Mouse (Mus musculus): ENCODE measurements at regions not wholly inside any gene's neighbourhood (a gene's known extent, or its start where the extent isn't known, plus 50 kb on each side); places are given as distances from the start of the nearest gene placed in this dataset.

GRCm38 (mm10) chr11:45058658-45059057 is 441.5 kb downstream of the Ebf1 start:
- in situ Hi-C loops (cut with MboI; ENCODE audit: low sequenced_read_pairs): no loop called here

DNA sequence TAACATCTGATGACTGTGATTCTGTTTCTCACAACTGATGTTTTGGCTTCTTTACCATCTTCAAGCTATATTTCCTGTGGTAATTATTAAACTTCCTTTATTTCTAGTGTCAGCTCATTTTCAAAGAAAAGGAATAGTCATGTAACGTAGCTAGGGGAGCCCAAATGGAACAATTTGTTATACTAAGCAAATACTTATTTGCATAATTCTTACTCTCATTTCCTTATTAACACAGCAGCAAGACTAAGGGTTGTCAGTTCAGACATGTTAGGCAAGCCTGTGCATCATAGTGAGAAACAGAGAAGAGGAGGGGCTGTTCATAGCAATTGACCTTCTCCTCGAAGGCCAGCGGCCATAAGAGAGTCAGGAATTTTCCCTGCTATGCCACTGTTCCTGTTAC is 449.5 kb downstream of the Ebf1 start:
- in situ Hi-C loops (cut with MboI; ENCODE audit: low sequenced_read_pairs): no loop called here

- in situ Hi-C loops (cut with MboI; ENCODE audit: low sequenced_read_pairs): no loop called here
Measured at GRCm38 (mm10) chr11:45070280-45070679, 453.2 kb downstream of the Ebf1 start.

DNA sequence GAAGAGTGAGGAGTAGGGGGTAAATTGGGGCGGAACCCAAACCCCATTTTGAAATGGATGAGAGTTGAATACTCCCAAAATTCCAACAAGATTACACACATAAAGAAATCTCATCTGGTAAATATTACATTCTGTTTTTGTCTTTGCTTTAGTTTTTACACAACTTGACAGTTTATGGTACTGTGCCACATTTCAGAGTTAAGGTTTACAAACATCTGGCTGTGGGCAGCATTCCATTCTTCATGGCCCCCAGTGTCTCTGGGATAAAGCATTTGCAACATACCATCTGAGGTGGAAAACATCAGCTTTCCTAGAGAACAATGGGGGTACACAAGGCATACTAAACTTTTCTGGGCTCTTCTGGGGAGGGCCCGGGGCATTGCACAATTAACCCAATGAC is 454.1 kb downstream of the Ebf1 start:
- in situ Hi-C loops (cut with MboI; ENCODE audit: low sequenced_read_pairs): no loop called here

GRCm38 (mm10) chr11:45084506-45085037 is 467.5 kb downstream of the Ebf1 start:
- in situ Hi-C loops (cut with MboI; ENCODE audit: low sequenced_read_pairs): no loop called here

GRCm38 (mm10) chr11:45085145-45085544 is 468.0 kb downstream of the Ebf1 start:
- in situ Hi-C loops (cut with MboI; ENCODE audit: low sequenced_read_pairs): no loop called here

GRCm38 (mm10) chr11:45087186-45087915 is 470.2 kb downstream of the Ebf1 start:
- in situ Hi-C loops (cut with MboI; ENCODE audit: low sequenced_read_pairs): no loop called here

GRCm38 (mm10) chr11:45088286-45088685 is 471.2 kb downstream of the Ebf1 start:
- in situ Hi-C loops (cut with MboI; ENCODE audit: low sequenced_read_pairs): no loop called here

DNA sequence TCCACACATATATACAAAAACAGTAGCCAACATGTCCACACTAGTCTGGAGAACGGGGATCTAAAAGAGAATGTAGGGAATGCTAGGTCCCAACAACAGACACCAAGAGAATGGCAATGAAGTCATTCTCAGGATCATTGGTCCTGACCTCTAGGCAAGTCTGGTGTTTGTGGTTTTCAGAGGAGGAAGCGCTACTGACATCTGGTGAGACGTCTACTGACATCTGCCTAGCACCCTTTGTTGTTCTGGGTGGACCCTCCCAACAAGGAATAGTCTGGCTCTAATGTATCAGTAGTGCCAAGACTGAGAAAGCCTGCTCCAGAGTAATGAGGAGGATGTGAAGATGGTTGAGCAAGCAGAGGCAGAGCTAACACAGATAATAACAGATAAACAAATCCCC is 472.4 kb downstream of the Ebf1 start:
- in situ Hi-C loops (cut with MboI; ENCODE audit: low sequenced_read_pairs): no loop called here

DNA sequence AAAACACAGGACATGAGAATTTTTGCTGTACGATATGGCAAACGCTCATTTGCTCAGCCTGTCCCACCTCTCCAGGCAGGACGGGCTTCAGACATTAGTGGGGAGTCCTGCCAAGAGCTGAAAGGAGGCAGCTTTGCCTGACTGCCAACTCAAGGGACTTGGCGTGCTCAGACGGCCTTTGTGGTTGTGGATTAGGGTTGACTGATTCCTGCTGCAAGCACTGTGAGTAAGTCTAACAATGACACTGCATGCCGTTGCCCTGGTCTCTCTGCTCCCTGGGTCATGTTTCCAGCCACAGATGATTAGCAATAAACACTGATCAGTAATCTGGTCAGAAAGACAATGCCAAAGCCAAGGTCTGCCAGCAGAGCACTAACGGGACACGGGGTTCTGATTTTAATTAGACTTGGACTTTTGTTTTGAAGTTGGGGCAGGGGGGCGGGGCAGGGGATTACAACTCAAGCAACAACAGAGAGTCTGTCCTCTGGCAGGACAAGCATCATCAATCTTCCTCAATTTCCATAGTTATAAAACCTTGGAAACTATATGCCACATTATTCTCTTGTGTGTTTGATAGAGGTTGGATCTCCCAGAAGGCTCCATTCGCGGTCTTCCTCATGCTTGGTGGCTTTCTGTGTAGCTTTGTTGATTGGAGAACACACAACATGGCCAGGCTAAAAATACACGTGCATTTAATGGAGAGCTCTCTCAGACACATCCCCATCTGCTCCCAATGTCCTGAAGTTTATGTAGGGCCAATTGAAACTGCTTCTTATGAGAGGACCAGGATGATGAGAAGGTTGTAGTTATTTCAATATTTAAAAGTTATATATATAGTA is 486.6 kb downstream of the Ebf1 start:
- in situ Hi-C loops (cut with MboI; ENCODE audit: low sequenced_read_pairs): no loop called here

- in situ Hi-C loops (cut with MboI; ENCODE audit: low sequenced_read_pairs): no loop called here
Measured at GRCm38 (mm10) chr11:45116702-45117101, 499.6 kb downstream of the Ebf1 start.

- in situ Hi-C loops (cut with MboI; ENCODE audit: low sequenced_read_pairs): no loop called here
Measured at GRCm38 (mm10) chr11:45123276-45123675, 506.2 kb downstream of the Ebf1 start.

DNA sequence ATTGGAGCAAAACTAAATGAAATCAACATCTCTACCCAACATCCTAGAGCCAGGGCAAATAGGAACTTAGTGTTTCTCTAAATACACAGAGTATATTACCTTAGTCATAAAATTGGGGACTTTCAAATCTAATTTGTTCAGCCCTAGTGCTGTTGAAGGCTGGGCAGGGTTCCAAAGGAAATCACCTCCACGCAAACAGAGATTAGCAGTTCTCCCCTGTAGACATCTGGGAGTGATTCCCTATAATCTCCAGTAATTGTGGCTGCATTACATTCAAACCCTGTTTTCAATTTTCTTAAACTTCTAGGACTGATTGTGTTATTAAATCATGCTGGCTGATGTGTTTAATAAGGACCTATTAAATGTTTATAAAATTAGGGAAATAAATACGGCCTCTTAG is 519.7 kb downstream of the Ebf1 start:
- in situ Hi-C loops (cut with MboI; ENCODE audit: low sequenced_read_pairs): no loop called here

DNA sequence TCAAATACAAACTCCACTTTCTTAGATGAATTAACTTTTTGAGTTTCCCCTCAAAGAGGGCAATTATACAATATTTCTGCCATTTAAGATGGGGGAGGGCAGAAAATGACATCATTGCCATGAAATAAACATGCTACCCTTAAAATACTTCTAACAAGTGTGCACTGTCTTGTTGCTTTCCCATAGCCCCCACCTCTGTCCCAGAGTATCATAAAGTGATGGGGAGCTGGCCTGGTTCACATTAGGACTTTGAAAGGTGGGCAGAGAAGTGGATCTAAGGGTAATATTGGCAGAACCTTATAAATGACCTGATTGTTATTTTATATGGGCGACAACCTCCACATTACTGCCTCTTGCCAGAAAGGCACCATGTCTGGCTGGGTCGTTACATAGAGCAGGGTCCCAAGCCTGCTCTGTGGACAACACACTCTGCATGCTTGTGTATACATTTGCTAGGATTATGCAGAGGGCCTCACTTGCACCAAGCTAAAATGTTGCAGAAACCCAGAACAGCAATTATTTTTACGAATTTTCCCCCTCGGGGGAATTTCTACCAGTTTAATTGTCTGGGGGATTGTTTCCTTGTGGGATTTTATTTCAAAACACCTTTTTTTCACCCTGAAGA is 521.3 kb downstream of the Ebf1 start:
- in situ Hi-C loops (cut with MboI; ENCODE audit: low sequenced_read_pairs): no loop called here

- in situ Hi-C loops (cut with MboI; ENCODE audit: low sequenced_read_pairs): no loop called here
Measured at GRCm38 (mm10) chr11:45140490-45140889, 523.4 kb downstream of the Ebf1 start.

GRCm38 (mm10) chr11:45154070-45154469 is 537.0 kb downstream of the Ebf1 start:
- in situ Hi-C loops (cut with MboI; ENCODE audit: low sequenced_read_pairs): no loop called here

GRCm38 (mm10) chr11:45154497-45154896 is 537.4 kb downstream of the Ebf1 start:
- in situ Hi-C loops (cut with MboI; ENCODE audit: low sequenced_read_pairs): no loop called here

DNA sequence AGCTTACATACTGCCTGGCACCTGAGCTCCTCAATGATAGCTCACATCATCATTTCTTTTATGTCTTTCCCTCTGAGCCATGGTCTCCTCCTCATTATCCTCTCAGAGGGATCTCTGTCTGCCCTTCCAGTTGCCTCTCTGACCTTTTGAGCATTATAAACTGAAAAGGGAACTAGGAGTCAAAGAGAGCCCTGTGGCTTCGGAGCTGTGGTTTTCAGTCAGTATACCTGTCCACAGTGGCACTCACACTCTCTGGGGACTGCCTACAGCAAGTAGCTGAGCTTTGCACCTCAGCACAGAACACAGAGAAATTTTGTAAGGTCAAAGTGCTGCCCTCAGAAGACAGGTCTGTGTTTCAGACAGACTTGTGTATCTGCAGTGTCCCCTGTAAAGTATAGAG is 538.7 kb downstream of the Ebf1 start:
- in situ Hi-C loops (cut with MboI; ENCODE audit: low sequenced_read_pairs): no loop called here

- in situ Hi-C loops (cut with MboI; ENCODE audit: low sequenced_read_pairs): no loop called here
Measured at GRCm38 (mm10) chr11:45158282-45158681, 541.2 kb downstream of the Ebf1 start.

- in situ Hi-C loops (cut with MboI; ENCODE audit: low sequenced_read_pairs): no loop called here
Measured at GRCm38 (mm10) chr11:45160871-45161270, 543.8 kb downstream of the Ebf1 start.

DNA sequence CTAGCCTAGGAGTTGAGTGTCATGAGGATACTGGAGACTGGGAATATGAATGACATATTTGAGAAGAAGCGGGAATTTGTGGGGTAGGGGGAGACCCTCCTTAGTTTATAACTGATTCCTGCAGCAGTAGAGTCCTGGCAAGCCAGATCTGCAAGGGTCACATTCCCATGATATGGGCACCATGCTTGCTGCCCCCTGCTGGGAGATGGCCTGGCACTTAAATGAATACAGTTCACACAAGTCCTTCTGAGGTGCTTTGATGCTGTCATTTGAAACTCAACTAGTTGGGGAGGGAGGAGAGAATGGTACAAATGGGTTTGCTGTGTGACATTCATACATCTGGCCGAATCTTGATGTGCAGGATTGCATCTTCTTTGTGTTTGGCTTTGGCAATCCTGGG is 556.4 kb downstream of the Ebf1 start:
- in situ Hi-C loops (cut with MboI; ENCODE audit: low sequenced_read_pairs): no loop called here

DNA sequence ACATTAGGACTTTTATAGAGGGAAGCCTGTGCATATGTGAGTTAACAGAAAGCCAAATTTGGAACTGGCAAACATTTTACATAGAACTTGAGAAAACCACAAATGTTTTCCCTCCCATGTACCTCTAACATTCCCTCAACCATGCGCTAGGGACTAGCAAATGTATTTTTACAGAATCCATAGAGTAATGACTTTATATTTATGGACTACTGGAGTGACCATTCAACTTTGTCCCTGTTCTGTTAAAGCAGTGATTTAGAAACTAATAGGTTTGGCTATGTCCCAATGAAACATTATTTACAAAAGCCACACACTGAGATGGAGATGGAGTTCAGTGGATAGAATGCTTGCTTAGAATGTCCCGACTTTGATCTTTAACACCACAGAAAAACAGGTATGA is 557.0 kb downstream of the Ebf1 start:
- in situ Hi-C loops (cut with MboI; ENCODE audit: low sequenced_read_pairs): no loop called here

Measured in CH12F3 (cell line).